Mouse (Mus musculus): Measurements from ENCODE around the gene Tesk1. TPM values are rescaled to one million over a fixed set of nuclear protein-coding genes. Genes with fewer than 3 reads are reported as not detected.

Tesk1 gene
- total RNA-seq, 2 experiments from 2014 or later, result 79.9 to 86.0 TPM

- DNase-seq (ENCODE audit: low spot score in 2 of 2), result peak; percentile 76 to 80
- peak overlapping the region; percentile 93 for H3K27ac ChIP-seq
- peak; percentile 72 for TF ChIP-seq CTCF (conservative IDR thresholded peaks at IDR 0.05)
- peak overlapping the region; percentile 66 for H3K4me3 ChIP-seq
Measured at GRCm38 (mm10) chr4:43406162-43406971, 35.4 kb upstream of the Tesk1 start.

- Histone ChIP-seq H3K4me3 (peak overlapping the region; percentile 66), H3K27ac (peak overlapping the region; percentile 93)
- TF ChIP-seq CTCF (conservative IDR thresholded peaks at IDR 0.05), result no peak; the same call in 1 of the 2 replicates
- DNase-seq (ENCODE audit: low spot score in 2 of 2), result no peak
Measured at GRCm38 (mm10) chr4:43407071-43407920, 34.4 kb upstream of the Tesk1 start.

DNA sequence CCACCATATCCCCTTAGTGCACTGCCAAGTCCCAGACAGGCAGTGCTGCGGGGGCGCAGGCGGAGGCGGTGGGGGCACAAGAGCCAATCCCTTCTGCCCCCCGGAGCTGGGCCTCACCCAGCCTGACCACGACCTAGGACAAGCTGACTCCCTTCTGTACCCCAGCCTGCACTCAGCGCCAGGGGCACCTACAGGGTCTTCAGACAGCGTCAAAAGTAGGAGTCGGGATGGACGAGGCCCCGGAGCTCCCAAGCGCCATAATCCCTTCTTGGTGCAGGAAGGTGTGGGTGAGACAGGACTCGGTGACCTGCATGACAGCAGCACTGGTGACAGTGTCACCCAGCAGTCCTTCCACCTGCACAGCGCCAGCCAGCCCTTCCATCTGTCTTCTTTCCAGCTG, 27.0 kb upstream of the Tesk1 start:
- no peak overlapping the region for H3K27ac ChIP-seq
- DNase-seq (ENCODE audit: low spot score in 2 of 2), result no peak
- no peak overlapping the region for H3K4me3 ChIP-seq
- TF ChIP-seq CTCF (conservative IDR thresholded peaks at IDR 0.05), result no peak

- Histone ChIP-seq H3K4me3 (no peak overlapping the region), H3K27ac (no peak overlapping the region)
- DNase-seq (ENCODE audit: low spot score in 2 of 2), result no peak
- TF ChIP-seq CTCF (conservative IDR thresholded peaks at IDR 0.05), result no peak
Measured at GRCm38 (mm10) chr4:43415221-43416070, 26.3 kb upstream of the Tesk1 start.

GRCm38 (mm10) chr4:43416071-43416490, 25.7 kb upstream of the Tesk1 start:
- TF ChIP-seq CTCF (conservative IDR thresholded peaks at IDR 0.05), result no peak
- Histone ChIP-seq H3K4me3 (no peak overlapping the region), H3K27ac (no peak overlapping the region)
- DNase-seq (ENCODE audit: low spot score in 2 of 2), result no peak

DNA sequence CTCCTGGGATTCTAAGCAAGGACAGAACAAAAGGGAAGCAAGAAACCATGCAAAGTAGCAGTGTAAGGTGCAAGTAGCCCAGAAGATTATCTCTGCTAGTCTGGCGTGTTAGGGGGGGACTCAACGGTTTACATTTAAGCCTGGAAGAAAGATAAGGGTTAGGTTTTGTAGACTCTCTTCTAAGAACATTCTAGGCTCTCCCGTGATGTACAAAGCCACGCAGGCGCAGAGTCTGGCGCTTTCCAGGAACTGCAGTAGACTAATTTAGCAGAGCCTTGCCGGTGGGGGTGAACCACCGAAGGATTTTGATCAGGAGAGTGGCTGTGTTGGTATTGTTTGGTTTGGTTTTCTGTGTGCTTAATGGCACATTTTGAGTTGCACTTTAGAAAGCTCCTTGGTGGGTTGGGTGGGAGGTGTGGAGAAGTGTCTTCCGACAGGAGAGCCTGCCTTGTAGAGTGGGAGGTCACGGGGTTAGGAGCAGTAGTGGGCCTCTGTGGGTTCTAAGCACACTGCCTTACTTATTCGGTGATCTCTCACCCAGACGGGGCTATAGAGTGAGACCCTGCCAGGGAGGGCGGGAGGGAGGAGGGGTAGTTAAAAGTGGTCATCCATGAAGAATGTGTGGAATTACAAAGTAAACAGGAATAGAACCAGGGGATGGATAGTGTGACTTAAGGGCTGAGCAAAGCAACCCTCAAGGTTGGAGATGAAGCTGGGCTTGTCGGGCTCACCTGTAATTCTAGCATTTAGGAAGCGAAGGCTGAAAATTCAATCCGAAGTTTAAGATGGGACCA, 24.3 kb upstream of the Tesk1 start:
- TF ChIP-seq CTCF (conservative IDR thresholded peaks at IDR 0.05), result no peak
- H3K27ac ChIP-seq, result no peak overlapping the region
- no peak overlapping the region for H3K4me3 ChIP-seq
- no peak for DNase-seq (ENCODE audit: low spot score in 2 of 2)

- Histone ChIP-seq H3K4me3 (no peak overlapping the region), H3K27ac (peak overlapping the region; percentile 21)
- no peak for TF ChIP-seq CTCF (conservative IDR thresholded peaks at IDR 0.05)
- DNase-seq (ENCODE audit: low spot score in 2 of 2), result no peak
Measured at GRCm38 (mm10) chr4:43418450-43418849, 23.3 kb upstream of the Tesk1 start.

DNA sequence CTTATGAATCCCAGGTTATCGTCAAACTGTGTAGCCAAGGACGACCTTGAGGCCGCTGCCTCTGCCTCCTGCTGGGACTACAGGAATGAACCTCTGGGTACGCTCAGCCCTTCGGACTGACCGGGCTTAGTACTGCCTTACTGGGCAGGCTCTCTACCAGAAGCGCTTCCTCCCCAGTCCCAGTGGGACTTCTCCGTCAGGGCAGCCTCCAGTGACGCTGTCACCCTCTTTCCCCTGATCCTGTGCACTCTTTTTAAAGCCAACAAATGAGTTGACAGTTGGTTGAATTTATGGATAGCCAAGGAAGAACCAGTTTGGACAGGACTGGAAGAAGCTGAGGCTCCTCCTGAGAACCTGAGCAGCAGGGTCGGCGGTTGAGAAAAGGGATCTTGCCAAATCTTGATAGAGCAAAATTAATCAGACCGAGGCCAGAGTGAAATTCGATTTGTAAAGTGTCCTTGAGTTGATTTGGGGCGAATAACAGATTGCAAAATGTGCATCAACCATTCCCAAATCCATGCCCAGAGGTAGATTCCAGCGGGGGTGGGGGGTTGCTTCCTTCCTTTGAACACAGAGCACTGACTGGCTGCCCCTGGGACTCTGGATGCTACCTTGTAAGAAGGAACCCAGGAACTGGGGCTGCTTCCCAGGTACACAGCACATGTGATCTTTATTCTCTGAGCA, 22.6 kb upstream of the Tesk1 start:
- H3K27ac ChIP-seq, result peak overlapping the region; percentile 44
- TF ChIP-seq CTCF (conservative IDR thresholded peaks at IDR 0.05), result no peak; the same call in 1 of the 2 replicates

GRCm38 (mm10) chr4:43419801-43420281, 21.9 kb upstream of the Tesk1 start:
- TF ChIP-seq CTCF (conservative IDR thresholded peaks at IDR 0.05), result no peak
- Histone ChIP-seq H3K4me3 (no peak overlapping the region), H3K27ac (peak overlapping the region; percentile 44; the same call in 1 of the 2 replicates)
- no peak for DNase-seq (ENCODE audit: low spot score in 2 of 2)

More for the DNA sequence above, 22.6 kb upstream of the Tesk1 start:
- H3K4me3 ChIP-seq, result no peak overlapping the region
- no peak for DNase-seq (ENCODE audit: low spot score in 2 of 2)

DNA sequence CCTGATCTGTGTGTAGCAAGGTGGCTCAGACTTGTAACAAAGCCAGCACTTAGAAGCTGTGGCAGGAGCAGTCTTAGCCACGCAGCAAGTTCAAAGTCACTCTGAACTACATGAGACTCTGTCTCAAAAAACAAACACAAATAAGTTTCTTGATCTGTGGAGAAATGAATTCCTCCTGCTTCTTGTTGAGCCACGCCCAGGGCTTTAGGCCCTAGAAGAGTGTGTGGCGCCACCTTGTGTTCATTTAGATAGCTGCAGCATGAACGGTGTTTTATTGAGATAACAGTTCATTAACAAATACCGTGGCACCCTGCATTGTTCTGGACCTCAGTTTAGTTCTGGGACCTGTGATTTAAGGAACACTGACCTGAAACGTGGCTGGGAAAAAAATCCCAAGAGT, 21.4 kb upstream of the Tesk1 start:
- peak; percentile 98 for TF ChIP-seq CTCF (conservative IDR thresholded peaks at IDR 0.05)
- peak; percentile 74 to 82 for DNase-seq (ENCODE audit: low spot score in 2 of 2)
- Histone ChIP-seq H3K27ac (peak overlapping the region; percentile 44; the same call in 1 of the 2 replicates), H3K4me3 (no peak overlapping the region)

GRCm38 (mm10) chr4:43421632-43422240, 20.0 kb upstream of the Tesk1 start:
- Histone ChIP-seq H3K27ac (no peak overlapping the region), H3K4me3 (no peak overlapping the region)
- no peak for TF ChIP-seq CTCF (conservative IDR thresholded peaks at IDR 0.05)
- DNase-seq (ENCODE audit: low spot score in 2 of 2), result peak in 1 of 2 experiments; percentile 9

Data from layer of hippocampus, adult 2 months (tissue).